Mouse (Mus musculus) liver, adult 2 months (tissue): ENCODE measurements around the gene Gm8677.
"Not testable (repeated sequence)": the region's sequence is repeated elsewhere in the genome, so short reads cannot be mapped to it uniquely, and the experiment has no call there.

Experiments used
- CTCF ChIP-seq: fragments of 200-500 bp; IDR thresholded peaks from 2 replicates; pipeline ENCODE4 v1.5.1; 2011; ENCODE audit warnings: low read depth, low read length, control low read depth
- POLR2A ChIP-seq: fragments of 200-500 bp; IDR thresholded peaks from 2 replicates; pipeline ENCODE4 v1.6.1; 2011; ENCODE audit warnings: low read length, control low read depth; ENCODE audit not compliant: insufficient read depth; ENCODE audit errors: extremely low read depth

DNA sequence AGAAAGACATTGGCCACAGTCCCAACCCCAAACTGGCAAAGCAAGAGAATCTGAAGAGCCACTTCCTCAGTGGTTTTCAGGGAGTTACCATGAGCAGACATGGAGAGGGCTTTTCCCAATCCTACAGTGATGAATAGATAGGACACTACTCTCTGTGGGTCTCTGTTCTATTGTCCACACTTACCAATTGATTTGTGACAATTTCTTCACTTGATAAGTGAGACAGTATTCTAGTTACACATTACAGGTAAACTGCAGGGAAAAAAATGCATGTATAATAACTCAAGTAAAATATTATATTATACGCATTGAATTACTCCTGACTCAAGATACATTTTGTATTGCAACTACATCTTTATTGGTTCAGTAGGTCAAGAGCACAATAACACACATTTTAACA is at the start of gene Gm8677:
- TF ChIP-seq POLR2A, CTCF: not testable (repeated sequence)
